Mouse (Mus musculus) cerebellum, postnatal 14 days (tissue): ENCODE data around the gene Kif3b.
"Not testable (repeated sequence)": the region's sequence is repeated elsewhere in the genome, so short reads cannot be mapped to it uniquely, and the experiment has no call there.

Experiments
- DNase-seq, 2 experiments: peaks; one replicate each; pipeline ENCODE4 v3.0.0; 2021; ENCODE audit warnings: mixed read lengths in 2 of 2

The Kif3b gene

DNA sequence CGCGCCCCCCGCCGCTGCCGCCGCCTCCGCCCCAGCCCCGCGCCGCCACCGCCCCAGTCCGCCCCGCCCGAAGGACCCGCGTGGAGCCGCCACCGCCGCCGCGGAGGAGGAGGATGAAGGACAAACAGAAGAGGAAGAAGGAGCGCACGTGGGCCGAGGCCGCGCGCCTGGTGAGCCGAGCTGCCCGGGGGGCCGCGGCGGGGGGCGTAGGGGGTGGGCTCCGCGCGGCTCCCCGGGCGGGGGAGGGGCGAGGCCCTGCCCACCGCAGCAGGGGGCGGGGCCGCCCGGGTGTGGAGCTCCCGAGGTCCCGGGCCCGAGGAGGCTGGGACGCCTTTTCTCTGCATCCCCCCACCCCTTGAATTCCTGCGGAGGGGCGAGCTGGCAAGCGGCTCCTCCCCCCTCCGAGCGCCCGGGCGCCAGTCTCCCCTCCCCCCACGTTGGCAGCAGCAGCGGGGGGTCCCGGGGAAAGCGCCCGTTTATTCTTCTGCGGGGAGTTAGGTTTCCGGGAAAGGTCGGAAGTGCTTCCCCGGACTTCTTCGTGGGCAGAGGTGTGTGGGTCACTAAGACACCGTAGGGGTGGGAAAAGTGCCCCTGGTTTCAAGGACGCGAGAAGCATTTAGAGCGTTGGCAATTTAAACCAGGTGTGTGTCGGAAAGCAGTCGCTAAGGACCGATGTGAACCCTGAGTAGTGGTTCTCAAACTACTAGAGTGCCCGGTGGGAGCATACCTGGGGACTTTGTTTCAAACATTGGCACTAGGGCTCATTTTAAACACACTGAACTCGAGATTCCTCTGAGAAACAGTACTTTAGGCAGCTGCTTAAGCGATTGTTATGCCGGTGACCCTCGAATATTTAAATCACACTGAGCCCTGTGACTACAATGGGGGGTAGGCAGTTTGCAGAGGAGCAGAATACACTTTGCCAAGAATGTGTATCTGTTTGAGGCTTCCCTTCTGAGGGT is 55.3 kb downstream of the Kif3b start:
- DNase-seq, result peak; percentile 72 to 78

DNA sequence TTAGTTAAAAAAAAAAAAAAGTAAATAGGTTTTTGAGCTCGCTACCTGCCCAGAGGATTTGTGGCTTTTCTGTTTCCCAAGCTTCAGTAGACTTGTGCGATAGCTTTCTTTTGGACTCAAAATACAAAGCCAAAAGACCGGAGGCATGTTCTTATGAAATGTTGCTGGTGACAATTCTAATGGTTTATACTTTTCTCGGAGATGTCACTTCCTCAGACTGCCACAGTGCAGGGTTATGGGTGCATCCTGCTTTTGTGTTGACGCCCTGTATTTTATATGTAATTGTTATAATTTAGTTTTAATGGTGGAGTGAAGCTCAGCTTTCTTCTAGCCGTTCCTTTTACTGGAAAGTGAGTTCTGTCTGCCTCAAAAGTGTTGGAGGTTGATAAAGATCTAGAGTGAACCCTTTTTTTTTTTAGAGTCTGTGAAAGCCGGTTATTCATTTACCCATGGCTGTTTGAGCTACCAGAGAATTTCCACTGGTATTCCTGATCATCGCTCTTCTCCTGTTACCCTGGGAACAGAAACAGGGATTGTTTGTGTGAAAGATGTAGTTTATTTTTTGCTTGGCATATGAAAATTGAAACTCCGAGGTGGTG is 56.1 kb downstream of the Kif3b start:
- no peak for DNase-seq

DNA sequence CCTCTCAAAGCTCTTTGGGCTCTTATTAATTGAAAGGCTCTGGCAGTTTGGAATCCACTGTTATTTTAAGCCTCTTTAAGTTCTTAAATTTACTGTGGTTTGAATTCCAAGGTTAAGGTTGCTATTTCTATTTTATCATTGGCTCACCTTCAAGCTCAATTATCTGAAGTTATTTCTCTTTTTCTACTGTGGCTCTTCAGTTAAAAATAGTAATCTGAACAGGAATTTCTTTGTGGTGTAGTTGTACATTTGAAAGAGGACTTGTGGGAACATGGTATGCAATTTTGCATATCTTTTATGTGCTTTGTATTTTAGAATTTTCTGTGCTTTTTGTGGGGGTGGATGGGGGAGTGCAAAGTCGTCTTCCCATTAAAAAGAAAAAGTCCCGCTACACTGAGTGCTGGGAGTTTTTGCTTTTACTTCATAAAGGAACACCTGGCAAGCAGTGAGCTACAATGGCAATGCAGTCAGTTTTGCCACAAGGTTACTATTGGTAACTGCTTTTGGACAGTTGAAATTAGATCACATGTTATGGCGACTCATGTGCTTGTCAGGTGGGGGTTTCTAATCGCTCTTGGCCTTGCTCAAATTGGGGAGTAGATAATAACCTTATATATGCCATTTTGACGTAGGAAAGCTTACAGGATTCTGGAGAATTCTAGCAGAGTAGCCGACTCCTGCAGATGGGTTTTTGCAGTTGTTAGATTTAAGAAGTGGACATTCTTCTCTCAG is 57.1 kb downstream of the Kif3b start:
- DNase-seq, result no peak

DNA sequence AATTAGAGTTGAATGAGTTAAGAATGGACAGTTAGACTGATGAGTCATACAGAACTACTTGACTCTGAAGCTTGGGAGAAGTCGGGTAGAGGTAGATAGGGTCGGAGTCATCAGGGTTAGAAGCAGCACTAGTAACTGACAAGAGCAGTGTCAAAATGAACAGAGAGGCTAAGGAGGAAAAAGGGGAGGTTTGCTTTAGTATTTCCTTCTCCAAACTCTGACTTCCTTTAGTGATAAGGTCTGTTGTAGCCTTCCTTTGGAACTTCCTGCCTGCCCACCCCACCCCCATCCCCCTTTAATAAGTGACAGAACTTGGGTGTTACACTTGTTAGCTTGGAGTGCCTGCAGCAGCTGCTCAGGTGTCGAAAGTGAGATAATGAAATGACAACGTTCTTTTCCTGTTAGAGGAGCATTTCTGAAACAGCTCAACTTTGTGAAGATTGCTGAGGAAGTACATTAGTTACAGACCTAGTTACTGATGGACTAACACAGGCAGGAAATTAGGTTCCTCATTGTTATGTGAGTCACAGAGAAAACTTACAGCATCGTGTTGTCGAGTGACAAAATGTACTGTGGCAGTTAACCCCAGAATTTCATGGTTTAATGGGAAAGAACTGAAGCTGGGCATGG is 59.5 kb downstream of the Kif3b start:
- no peak for DNase-seq

DNA sequence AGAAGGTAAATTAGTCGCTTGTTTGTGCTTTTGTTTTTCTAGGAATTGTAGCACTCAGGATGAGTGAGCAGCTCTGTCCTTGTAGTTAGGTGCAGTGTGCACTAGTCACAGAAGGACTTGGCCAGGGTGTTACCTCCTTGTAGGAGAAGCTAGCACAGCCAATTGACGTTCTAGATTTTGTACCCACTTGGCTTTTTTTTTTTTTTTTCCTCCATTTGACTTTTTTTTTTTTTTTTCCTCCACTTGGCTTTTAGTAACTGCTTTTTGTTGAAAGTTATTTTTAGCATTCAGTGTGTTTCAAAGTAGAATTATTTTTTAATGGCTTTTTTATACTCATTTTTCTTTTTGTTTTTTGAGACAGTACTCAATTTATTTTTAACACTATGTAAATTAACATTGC is 63.4 kb downstream of the Kif3b start:
- DNase-seq, result no peak

DNA sequence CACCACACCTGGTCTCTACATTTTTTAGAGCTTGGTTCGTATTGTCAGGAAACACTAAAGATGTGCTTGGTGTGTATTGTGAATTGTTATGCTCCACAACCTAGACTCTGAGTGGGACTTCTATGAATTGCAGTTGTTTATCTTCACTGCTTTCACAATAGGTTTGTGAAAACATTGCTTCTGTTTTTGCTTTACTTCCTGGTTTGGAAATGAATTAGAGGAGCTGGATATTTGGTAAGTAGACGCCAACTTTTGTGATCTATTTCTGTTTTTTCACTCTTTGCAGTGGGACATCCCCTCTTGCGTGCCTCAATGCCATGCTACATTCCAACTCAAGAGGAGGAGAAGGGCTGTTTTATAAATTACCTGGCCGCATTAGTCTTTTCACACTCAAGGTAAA is 65.6 kb downstream of the Kif3b start:
- DNase-seq, result no peak

DNA sequence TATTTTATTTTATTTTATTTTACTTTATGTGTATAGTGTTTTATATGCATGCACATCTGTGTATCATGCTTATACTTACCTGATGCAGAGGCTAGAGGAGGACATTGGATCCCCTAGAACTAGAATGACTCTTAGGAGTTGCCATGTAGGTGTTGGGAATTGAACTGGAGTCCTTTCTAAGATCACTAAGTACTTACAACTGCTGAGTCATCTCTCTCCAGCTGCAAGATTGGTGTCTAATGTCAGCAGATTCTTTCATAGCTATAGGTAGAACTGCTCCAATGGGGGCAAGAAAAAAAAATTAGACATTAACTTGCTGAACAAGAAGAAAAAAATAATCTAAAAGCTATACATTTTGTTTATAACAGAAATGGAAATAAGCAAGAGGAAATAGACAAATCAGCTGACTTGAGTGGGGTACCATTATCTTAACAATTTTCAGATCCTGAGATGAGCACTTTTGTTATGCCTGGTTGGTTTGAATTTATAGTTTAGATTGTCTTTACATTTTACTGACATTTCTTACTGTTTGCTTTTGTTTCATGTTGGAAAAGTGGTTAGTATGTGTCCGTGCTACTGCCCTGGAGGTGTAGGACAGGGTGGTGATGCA is 70.0 kb downstream of the Kif3b start:
- DNase-seq, result no peak

DNA sequence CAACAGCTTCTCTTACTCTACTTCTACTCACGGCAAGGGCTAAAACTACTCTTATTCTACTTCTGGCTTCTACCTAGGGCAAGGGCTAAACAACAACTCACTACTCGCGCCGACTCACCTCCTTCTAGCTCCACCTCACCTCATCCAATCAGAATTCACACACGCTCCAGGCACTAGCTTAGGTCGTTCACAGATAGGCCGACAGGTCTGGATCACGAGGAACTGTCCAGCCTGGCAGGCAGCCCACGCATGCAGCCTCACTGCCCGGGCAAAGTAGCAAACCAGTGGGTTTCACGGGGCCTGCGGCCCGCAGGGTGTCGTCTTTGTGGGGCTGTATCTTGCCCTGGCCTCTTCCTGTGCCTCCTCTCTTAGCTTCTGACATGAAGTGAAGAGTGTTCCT is 73.3 kb downstream of the Kif3b start:
- not testable (repeated sequence) for DNase-seq

DNA sequence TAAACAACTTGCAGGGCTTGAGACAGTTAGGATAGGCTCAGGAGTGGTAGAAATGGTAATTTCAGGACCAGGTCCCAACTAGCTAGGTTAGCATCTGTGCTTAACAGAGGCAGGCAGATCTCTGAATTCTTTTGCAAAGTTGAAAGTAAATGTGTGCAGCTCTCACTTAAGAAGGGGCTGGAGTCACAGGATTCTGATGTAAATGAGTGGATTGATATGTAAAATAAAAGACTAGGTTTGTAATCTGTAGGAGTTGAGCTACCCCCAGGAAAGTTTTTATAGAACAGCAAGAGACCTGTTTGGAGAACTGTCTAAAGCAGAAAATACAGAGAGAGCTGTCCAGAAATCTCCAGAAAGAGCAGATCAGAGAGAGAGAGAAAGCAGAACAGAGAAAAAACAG is 79.7 kb downstream of the Kif3b start:
- DNase-seq, result no peak

DNA sequence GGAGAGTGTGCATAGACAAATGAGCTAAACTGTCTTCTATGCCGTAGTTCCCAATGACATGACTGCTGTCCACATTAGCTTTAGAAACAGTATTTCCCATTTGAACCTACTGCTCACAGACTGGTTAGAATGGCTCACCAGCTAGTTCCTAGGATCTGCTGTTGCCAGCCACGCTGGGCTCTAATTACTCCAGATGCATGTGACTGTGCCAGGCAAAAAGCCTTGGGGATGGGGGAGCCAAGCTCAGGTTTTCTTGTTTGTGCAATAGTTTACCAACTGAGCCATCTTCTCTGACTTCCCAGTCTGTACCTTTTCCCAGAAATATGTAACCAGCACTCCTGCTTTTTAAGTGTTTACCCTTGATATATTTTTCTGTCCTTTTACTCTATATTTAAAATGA is 84.2 kb downstream of the Kif3b start:
- no peak for DNase-seq

DNA sequence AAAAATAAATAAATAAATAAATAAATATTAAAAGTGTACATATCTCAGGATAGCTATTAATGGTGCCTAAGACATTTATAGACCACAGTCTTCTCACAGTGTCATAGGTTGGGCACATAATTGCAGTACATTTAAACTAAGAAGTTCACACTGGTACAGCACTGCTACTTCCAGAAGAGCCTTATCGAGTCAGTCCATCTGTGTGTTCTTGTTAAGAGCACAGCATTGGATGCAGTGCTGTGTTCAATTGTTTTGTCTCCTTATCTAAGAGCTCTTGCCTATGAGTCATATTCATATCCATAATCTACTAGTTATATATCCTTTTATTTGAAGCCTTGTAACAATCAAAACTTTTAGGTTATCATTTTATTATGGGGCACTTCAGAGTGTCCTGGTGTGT is 89.3 kb downstream of the Kif3b start:
- no peak for DNase-seq
